Mouse (Mus musculus): ENCODE measurements around the gene Oaz3.

The Oaz3 gene

DNA sequence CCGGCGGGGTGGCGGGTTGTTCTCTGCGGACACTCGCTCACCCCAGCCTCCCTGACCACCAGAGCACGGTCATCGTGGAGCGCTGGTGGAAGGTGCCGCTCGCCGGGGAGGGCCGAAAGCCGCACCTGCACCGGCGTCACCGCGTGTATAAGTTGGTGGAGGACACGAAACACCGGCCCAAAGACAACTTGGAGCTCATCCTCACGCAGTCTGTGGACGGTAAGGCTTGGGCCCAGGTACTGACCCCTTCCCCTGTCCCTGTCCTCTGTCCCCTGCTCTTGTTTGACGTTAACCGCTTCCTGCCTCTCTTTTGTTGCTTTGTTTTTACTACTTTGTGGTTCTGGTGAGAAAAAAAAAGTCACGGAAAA is at the start of gene Oaz3:
Oaz3 (minus strand) TSS at position 319 of the 368 bp plus-strand sequence.
- no peak for DNase-seq (ENCODE audit: low read depth, low spot score)

- DNase-seq (ENCODE audit: low read depth, low spot score) = no peak
Measured at GRCm38 (mm10) chr3:94487581-94487980, 43.9 kb upstream of the Oaz3 start.

DNA sequence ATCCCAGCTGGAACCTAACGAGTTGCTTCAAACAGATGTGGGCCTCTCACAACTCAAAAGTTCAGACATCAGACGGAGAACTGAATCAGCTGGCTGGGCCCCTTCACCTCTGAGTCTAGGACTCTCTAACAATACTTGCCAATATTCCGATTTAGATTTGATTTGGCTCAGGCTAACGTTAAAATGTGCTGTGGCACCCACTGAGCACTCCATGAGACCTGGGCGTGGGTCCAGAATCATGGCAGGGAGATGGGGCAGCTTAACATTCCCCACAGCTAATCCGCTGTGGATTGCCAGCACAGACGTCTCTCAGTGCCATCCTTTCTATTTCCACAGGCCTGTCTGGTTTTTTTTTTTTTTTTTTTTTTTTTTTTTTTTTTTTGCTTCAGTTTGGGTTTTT is 42.2 kb upstream of the Oaz3 start:
- no peak for DNase-seq (ENCODE audit: low read depth, low spot score)

GRCm38 (mm10) chr3:94483790-94484439 is 40.2 kb upstream of the Oaz3 start:
- DNase-seq (ENCODE audit: low read depth, low spot score) = no peak

DNA sequence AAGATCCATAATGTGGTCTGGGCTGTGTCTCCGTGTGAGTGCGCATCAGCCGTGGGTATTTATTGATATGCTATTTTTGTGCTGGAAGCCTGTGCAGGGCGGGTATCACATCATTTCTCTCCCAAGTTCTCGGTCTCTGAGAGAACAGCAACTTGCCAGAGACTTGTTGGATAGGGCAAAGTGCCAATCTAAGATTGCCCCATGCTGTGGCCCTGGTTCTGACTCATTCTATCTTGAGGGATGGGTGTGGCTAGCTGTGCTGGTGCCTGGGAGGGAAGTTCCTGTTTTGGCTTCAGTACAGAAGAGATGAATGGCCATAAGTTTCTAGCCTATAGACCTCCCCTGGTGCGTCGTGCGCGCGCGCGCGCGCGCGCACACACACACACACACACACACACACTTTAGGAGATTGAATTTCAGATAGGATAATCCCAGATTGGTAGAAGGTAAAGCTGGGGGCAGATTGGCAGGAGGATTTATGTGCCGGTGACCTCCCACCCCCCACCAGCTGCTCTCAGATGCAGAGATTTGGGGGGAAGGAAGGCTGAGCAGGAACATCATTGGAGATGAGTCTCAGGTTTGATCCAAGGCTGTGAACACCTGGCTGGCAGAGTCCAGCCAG is 39.2 kb upstream of the Oaz3 start:
- peak; percentile 57 for DNase-seq (ENCODE audit: low read depth, low spot score)

DNA sequence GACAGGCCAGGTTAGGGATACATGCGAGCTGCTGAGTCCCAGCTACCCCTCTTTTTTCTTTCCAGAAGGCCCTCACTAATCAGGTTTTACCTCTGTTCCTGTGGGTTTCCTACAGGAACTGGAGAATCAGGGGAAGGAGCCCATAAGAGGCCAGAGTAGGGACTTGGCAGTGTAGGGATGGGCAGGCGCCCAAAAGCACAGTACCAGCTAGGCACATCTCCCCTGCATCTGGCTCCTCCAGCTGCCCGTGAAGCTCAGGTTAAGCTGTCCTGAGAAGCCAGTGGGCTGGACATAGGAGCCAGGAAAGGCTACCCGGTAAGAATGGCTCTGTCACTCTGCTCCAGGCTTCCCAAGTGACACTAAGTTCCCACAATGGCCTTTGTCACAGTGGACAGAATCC is 37.7 kb upstream of the Oaz3 start:
- peak; percentile 57 for DNase-seq (ENCODE audit: low read depth, low spot score)

DNA sequence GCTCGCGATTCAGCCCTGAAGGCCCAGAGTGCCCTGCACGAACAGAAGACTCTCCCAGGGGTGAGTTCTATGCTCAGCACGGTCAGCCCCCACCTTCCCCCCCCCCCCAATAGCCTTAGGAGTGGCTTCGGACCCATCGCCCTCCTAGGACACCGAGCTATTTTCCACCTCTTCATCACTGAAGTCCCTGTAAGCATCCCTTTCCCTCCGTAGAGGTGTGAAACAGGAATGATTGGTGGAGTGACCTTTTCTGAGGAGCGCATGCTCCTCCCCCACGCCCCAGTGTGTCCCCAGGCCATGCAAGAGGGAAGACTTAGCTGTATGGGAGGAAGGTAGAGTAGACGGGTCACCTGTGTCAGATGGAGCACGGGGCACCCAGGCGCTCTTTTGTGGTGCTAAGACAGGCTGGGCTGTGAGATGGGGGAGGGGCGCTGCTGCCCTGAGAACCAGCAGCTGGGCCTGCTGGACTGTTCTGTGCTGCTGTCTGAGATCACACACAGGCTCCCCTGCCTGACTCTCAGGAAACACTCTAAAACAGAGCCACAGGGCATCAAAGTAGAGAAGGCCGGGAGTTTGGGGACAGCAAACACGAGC is 36.7 kb upstream of the Oaz3 start, which contains the start of gene Riiad1:
Riiad1 (minus strand) TSS at position 51 of the 594 bp plus-strand sequence.
- DNase-seq (ENCODE audit: low read depth, low spot score) = no peak

- DNase-seq (ENCODE audit: low read depth, low spot score) = no peak
Measured at GRCm38 (mm10) chr3:94479564-94479963, 35.8 kb upstream of the Oaz3 start.

- DNase-seq (ENCODE audit: low read depth, low spot score) = no peak
Measured at GRCm38 (mm10) chr3:94478591-94479169, 35.0 kb upstream of the Oaz3 start.

DNA sequence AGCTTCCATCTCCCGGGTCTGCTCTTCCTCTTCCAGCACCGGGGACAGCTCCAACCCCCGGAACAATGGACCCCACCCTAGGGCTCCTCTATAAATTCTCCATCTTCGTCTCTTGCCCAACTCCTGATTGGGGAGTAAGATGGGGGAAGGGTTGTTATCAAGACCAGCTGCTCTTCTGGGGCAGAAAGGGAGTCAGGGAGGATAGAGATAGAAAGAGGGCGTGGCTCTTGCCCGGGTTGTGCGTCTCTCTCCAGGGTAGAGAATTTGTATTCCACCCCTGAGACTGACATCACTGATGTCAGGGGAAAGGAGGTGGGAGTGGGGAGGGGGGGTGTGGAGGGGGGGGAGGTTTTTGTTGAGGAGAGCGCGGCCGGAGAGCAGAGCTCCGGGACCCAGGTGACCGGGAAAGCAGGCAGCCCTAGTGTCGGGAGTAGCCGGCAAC is 34.3 kb upstream of the Oaz3 start, which contains the start of gene Celf3:
Celf3 (plus strand) TSS at position 315 of the 442 bp plus-strand sequence.
- DNase-seq (ENCODE audit: low read depth, low spot score) = no peak

DNA sequence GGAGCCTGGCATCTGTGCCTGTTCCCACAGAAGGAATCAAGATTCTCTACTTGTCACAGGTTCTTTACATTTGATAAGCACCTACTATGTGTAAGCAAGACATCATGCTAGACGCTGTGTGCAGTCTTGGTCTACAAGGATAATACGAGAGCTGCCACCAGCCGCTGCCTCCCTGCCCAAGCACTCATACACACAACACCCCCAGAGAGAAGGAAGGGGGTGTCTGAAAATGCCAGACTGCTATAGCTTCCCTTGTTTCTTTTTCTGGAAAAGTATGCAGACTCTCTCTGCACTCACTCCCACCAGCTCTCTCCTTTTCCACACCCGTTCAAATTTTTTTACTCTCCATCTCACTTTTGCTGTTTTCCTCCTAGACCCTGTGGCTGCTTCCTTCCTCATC is 33.7 kb upstream of the Oaz3 start:
- no peak for DNase-seq (ENCODE audit: low read depth, low spot score)

GRCm38 (mm10) chr3:94476301-94477035 is 32.8 kb upstream of the Oaz3 start:
- DNase-seq (ENCODE audit: low read depth, low spot score) = no peak

DNA sequence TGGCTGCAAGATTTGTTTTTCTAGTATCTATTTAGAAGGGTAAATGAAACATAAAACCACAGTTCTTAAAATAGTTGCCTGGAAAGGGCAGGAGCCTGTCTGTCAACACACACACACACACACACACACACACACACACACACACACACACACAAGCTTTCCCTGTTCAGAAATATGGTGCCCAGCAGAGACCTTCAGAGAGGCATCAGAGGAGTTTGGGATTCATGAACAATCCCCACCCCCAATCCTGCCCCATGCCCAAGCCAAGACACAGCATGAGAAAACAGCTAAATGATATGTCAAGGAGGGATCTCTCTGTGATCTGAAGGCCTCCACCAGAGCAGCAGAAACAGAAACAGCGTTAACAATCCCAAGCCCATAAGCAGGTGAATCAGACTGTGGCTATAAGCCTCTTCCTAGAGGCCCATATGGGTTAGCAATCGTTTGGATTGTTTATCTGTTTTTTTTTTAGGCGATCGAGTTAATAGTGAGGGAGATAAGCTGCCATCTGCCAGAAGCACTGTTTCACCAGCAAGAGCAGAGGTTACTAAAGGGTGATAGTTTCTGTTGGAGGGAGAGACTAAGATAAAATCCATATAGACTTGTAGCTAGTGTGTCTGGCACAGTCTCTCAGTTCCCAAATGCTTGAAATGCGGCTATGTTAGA is 30.0 kb upstream of the Oaz3 start:
- DNase-seq (ENCODE audit: low read depth, low spot score) = peak; percentile 55

DNA sequence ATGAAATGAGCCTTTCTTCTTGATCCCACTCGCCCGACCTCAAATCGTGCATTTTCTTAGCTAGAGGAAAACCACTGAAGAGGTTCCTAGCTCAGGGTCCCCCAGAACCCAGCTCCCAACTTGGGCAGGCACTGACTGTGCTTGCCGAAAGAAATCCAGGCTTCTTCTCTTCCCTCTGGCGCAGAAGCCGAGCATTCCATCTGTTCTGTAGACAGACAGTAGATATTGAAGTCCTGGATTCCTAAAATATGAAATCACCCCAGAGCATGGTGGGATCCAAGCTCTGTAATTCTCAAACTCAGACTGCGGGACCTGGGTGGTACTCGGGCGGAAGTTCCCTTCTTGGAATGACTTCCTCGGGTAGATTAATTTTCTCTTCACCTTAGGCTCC is 29.4 kb upstream of the Oaz3 start:
- DNase-seq (ENCODE audit: low read depth, low spot score) = peak; percentile 26

- DNase-seq (ENCODE audit: low read depth, low spot score) = peak; percentile 61
Measured at GRCm38 (mm10) chr3:94472447-94473114, 28.9 kb upstream of the Oaz3 start.

GRCm38 (mm10) chr3:94468931-94469330 is 25.2 kb upstream of the Oaz3 start:
- DNase-seq (ENCODE audit: low read depth, low spot score) = no peak

- DNase-seq (ENCODE audit: low read depth, low spot score) = no peak
Measured at GRCm38 (mm10) chr3:94465632-94466430, 22.1 kb upstream of the Oaz3 start.

GRCm38 (mm10) chr3:94463926-94464578 is 20.3 kb upstream of the Oaz3 start:
- DNase-seq (ENCODE audit: low read depth, low spot score) = no peak

GRCm38 (mm10) chr3:94459834-94460233 is 16.1 kb upstream of the Oaz3 start:
- no peak for DNase-seq (ENCODE audit: low read depth, low spot score)
